Mouse (Mus musculus) frontal cortex, postnatal 25 days (tissue): ENCODE measurements around the gene Ifitm7.
A peak's percentile ranks its signal among the peaks of the same experiment; 100 is the strongest.

Source experiments
- DNase-seq, 2 experiments: peaks; one replicate each; pipeline ENCODE4 v3.0.0; 2022; ENCODE audit warnings: low spot score in 2 of 2

Ifitm7 gene

GRCm38 (mm10) chr16:13986574-13987478 is at the start of gene Ifitm7, which contains the start of gene 2900011O08Rik:
TSS of gene Ifitm7 (minus strand) at chr16:13986888.
TSS of gene 2900011O08Rik (plus strand) at chr16:13986604.
- peak; percentile 31 to 33 for DNase-seq

- no peak for DNase-seq
Measured at GRCm38 (mm10) chr16:14033076-14033475, 46.4 kb upstream of the Ifitm7 start.

GRCm38 (mm10) chr16:14030650-14031049 is 44.0 kb upstream of the Ifitm7 start:
- DNase-seq, result no peak

GRCm38 (mm10) chr16:14029851-14030250 is 43.2 kb upstream of the Ifitm7 start:
- DNase-seq, result no peak

- no peak for DNase-seq
Measured at GRCm38 (mm10) chr16:14029072-14029471, 42.4 kb upstream of the Ifitm7 start.

- no peak for DNase-seq
Measured at GRCm38 (mm10) chr16:14025091-14025990, 38.7 kb upstream of the Ifitm7 start.

- DNase-seq, result no peak
Measured at GRCm38 (mm10) chr16:14021166-14021822, 34.6 kb upstream of the Ifitm7 start.

GRCm38 (mm10) chr16:14017306-14017705 is 30.6 kb upstream of the Ifitm7 start:
- DNase-seq, result no peak

GRCm38 (mm10) chr16:14009966-14010365 is 23.3 kb upstream of the Ifitm7 start:
- DNase-seq, result no peak

GRCm38 (mm10) chr16:14008708-14009107 is 22.0 kb upstream of the Ifitm7 start:
- no peak for DNase-seq

- no peak for DNase-seq
Measured at GRCm38 (mm10) chr16:14008081-14008480, 21.4 kb upstream of the Ifitm7 start.

GRCm38 (mm10) chr16:14005266-14005665 is 18.6 kb upstream of the Ifitm7 start:
- no peak for DNase-seq

GRCm38 (mm10) chr16:14004726-14005125 is 18.0 kb upstream of the Ifitm7 start:
- DNase-seq, result no peak

- no peak for DNase-seq
Measured at GRCm38 (mm10) chr16:14004170-14004569, 17.5 kb upstream of the Ifitm7 start.

GRCm38 (mm10) chr16:14003386-14004130 is 16.9 kb upstream of the Ifitm7 start:
- no peak for DNase-seq

- no peak for DNase-seq
Measured at GRCm38 (mm10) chr16:13994502-13994901, 7.8 kb upstream of the Ifitm7 start.

- DNase-seq, result no peak
Measured at GRCm38 (mm10) chr16:13994076-13994475, 7.4 kb upstream of the Ifitm7 start.

- no peak for DNase-seq
Measured at GRCm38 (mm10) chr16:13992518-13993248, 6.0 kb upstream of the Ifitm7 start.

GRCm38 (mm10) chr16:13986197-13986573 is 503 bp downstream of the Ifitm7 start:
- no peak for DNase-seq

- DNase-seq, result no peak
Measured at GRCm38 (mm10) chr16:13983161-13983560, 3.5 kb downstream of the Ifitm7 start.
